Mouse (Mus musculus) kidney, adult 18-20 months (tissue): Measurements from ENCODE around the gene Dnttip1.

ENCODE experiments used
- DNase-seq: peaks from one replicate; pipeline ENCODE4 v3.0.0; 2021

Gene Dnttip1

DNA sequence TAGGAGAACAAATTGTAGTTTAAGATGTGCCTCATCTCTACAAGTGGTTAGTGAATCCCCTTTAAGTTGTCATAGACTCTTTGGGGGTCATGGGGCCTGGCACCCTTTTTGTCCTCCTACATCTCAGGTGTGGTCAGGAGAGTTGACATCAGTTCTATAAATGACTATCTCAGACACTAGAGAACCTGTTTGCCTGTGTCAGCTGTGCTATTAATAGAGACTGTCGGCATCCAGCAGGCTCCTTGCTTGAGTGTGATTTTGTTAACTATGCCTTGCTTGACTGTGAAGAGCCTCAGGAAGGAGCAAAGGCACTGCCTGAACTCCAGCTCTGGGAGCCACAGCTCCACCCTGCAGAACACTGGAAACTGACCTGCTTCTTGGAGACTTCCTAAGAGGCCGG lies 9.0 kb downstream of the Dnttip1 start:
- no peak for DNase-seq

DNA sequence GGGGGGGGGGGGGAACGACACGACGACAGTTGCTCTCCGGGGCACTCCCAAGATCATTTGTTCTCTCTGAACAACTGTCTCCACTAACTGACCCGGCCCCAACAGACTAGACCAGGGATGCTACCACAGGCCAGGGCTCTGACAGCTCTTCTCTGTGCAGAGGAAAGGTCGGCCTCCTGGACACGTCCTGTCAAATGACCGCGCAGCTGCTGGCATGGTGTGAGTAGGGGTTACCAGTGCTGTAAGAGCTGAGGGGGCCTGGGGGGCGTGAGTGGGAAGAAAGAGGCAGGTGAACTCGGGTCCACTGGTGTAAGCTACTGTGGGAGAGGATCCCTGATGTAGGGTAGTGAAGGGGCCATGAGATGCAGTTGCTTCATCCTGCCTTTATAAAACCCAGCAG lies 12.1 kb downstream of the Dnttip1 start:
- no peak for DNase-seq

DNA sequence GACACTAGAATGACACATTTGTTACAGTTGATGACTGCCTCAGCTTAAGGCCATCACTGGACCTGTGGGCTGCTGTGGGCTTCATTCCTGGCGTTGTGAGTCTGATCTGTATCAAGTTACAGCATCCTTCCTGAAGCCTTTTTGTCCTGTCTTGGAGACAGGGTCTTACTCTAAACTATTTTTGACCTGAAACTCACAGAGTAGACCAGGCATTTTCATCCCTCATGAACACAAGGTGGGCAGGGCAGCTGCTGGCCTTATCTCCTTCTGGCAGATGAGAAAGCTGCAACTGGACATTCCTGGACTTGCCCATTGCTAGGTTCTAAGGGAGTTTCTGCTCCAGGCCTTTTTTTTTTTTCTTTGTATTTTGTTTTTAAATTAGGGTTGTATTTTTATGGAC lies 12.9 kb downstream of the Dnttip1 start:
- no peak for DNase-seq

DNA sequence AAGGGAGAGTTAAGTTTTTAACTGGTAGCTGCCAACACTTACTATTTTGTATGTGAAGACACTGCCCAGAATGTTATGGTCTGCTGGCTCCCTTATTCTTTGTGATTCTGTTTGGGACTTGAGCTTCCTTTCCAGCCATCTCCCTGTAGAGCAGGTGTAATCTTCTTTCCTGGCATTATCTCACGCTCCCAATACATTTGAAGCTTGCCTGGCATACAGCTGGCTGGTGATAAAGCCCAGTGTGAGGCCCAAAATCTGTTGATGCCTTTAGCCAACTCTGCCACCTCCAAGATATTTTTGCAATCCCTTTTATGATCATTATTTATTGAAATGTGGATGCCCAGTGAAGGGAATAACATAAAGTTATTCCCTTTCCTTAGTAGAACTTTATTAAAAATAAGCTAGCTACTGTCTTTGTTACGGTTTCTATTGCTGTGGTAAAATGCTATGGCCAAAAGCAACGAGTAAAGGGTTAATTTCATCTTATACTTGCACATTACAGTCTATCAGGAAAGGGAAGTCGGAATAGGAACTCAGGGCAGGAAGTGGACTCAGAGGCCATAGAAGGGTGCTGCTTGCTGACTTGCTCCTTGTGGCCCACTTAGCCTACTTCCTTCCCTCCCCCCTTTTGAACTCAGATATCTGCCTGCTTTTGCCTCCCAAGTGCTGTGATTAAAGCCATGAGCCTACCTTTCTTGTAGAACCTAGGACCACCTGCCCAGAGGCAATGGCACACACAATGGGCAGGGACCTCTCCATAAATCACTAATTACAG lies 14.5 kb downstream of the Dnttip1 start:
- no peak for DNase-seq

DNA sequence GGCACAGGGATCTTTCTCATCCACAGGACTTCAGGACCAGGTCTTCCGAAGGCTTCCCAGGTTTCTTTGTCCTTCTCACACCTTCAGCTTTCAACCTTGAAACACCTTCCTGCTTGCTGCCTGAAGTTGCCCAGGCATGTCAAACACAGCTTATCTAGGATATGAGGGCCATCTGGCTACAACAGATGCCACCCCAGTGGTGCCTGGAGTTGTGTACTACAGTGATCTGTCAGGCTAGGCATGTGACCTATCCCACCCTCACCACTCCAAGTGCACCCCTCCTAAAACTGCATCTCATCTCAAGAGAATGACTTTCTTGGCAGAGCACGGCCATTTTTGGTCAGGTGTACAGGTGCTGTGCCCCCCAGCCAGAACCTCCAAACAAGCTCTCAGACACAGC lies 15.7 kb downstream of the Dnttip1 start:
- DNase-seq, result no peak

DNA sequence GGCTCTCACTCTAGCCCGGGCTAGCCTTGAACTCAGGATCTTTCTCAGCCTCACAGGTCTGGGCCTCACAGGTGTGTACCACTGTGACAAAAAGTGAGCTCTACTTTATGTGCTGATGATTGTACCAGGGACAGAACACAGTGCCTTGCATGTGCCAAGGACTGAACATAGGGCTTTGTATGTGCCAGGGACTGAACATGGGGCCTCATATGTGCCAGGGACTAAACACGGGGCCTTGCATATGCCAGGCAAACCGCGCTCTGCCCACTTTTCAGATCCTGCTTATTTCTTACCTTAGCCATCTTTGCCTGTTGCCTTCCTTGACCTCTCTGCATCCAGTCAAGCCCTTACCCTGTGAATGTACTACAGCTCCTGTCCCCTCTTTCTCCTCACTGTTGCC lies 16.2 kb downstream of the Dnttip1 start:
- DNase-seq, result no peak

DNA sequence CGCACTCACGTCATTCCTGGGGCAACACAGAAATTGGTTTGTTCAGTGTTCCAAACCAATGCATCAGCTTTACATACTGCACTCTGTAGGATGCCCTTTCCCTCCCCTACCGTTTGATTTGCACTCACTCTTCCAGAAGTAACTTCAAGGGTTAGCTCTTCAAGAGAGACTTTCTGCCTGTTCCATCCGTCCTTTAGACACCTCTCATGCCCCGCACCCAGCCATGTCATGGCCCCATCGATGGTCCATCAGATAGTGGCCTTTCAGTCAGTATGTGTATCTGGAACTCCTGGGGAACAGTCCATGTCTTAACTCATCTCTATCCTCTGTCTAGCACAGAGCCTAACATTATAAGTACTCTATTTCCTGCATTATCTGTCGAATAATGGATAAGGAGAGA lies 16.8 kb downstream of the Dnttip1 start:
- no peak for DNase-seq

DNA sequence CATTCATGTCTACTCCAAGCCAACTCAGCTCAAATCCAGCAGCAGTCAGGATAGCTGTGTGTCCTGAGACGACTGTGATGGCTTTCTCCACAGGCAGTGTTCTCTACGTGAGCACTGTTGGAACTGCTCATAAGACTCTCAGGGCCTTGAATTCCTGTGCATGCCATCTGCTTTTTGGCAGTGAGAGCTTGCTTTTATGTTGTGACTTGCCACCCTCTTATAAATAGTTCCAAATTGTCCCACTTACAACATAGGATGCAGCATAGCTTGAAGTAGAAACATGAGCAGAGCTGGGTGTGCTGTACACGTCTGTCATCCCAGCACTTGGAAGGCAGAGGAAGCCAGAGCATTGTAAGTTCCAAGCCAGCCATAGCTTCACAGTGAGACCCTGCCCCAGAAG lies 20.1 kb downstream of the Dnttip1 start:
- DNase-seq, result no peak

DNA sequence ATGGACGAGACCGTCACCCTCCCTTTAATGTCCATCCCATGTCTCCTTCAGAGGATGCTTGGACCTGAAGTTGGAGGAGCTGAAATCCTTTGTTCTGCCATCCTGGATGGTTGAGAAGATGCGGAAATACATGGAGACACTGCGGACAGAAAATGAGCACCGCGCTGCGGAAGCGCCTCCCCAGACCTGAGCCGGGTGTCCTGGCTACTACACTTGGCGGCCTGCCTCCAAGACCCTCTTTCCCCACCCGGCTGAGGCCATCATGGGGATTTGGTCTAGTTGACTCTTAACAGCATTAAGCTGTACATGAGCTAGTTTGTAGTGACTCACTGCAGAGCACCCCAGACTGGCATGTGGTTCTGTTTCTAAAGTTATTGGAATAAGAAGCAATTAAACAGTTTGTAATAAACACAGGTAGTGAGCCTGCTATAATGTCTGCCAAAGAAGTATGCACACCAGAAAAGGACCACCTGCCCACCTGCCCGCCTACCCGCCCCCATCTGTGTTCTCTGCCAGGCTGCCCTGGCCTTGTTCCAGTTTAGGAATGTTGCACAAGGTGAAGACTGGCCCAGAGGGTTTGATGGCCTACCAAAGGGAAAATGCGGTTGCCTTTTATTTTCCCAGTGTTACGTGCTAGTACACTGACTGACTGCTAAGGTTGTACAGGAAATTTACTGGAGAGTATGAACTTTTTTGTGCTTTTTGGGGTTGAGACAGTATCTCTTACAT lies 22.2 kb downstream of the Dnttip1 start:
- peak; percentile 25 for DNase-seq

DNA sequence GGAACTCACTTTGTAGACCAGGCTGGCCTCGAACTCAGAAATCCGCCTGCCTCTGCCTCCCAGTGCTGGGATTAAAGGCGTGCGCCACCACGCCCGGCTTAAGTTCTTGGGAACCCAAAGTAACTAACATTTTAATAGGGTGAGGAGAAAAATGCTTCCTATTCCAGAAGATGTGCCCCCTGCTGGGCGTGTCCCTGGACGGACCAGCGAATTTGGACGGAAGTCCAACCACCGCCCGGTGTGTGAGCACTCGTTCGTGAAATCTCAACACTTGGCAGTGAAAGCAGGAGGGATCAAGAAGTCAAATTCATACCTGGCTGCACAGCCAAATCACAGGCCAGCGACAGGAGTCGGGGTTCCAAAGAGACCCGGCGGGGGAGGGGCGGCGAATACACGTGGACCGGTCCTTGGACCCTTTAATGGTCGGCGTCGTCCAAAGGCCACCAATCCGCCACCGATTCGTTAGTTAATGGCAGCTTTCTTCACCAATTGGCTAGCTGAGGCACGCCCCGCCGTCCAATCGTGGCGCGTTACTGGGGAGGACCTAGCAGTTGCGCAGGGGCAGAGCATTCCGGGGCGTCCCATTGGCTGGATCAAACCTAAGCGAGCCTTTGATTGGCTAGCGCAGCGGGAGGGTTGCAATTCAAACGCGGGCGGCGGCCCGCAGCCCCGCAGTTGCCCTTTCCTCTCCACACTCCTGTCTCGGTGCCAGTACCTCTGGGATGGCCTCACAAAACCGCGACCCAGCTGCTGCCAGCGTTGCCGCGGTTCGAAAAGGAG lies 23.7 kb downstream of the Dnttip1 start, which contains the start of gene Ube2c:
Gene Ube2c, plus strand, starts transcription at position 641 of the 780 bp plus-strand sequence.
- peak; percentile 98 for DNase-seq

DNA sequence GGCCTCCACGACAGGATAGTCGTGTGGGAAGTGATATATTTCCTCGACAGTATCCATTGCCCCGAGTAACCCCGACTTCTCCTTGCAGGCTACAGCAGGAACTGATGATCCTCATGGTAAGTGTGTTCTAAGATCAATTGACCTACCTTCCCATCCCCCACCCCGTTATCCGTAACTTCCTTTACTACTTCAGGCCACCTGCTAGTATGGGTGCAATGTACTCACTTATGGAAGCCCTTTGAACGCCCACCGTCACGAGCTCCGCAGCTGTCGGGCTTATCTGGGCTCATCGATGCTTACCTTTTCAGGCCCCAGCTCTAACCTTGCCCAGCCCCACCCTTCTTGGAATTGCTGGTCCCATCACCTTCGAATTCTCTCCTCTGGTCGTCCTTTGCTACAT lies 24.5 kb downstream of the Dnttip1 start:
- no peak for DNase-seq

DNA sequence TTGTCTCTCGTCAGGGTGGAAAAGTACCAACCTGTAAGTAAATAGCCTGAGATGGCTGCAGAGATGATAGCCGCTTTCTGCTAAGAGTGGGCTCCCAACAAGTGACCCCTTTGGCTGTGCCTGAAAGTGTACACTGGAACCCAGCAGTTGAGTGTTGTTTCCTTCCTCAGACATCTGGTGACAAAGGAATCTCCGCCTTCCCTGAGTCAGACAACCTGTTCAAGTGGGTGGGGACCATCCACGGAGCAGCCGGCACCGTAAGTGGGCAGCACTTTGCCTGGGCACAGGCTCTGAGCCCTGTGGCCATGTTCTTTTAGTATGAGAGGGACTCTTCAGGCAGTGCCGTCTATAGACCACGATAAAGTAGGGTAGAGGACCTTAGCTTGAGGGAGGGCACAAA lies 25.3 kb downstream of the Dnttip1 start:
- DNase-seq, result no peak

DNA sequence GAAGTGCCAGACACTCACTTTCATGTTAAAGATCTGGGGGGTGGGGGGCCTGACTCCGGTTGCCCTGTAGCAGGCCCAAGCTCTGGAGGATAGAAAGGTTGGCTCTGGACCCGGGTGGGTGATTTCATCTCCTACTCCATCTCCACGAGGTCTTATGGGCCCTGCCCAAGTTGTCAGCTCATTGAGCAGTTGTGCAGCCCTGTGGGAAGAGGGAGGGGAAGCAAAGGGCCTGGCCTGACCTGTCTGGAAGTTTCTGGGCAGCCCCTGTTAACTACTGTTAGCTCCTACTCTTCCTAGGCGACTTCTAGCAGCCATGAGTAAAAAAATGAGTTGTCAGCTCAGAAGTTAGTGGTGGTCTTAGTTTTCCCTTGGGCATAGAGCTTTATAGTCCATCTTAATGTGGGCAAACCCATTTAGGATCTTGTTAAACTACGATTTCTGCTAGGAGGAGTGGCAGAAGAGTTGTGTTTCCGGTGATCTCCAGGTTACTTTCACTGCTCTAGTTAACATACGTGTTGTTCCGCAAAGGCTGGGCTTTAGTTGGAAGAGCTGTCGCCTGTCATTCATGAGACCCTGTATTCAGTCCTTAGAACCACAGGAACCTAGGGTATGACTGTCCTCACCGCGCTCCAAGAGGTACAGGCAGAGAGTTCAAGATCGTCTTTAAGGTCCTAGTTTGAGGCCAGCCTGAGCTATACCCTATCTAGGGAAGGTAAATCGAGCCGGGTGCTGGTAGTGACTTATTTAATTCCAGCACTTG lies 27.6 kb downstream of the Dnttip1 start:
- DNase-seq, result no peak

DNA sequence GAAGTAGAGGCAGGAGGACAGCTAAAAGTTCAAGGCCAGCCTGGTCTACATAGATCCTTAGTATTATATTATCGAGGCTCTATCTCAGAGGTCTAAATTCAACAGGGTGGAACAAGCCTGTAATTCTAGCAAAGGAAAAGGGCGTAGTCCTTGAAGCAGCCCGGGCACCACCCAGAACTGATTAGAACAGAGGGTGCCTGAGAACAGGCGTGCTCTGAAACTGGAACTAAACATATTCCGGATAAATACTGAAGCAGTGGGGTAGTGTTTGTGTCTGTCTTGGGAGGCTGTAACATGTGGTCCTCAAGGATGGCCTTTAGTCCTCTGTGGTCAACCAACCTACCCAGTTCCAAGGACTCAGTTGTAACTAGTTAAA lies 28.2 kb downstream of the Dnttip1 start:
- no peak for DNase-seq

DNA sequence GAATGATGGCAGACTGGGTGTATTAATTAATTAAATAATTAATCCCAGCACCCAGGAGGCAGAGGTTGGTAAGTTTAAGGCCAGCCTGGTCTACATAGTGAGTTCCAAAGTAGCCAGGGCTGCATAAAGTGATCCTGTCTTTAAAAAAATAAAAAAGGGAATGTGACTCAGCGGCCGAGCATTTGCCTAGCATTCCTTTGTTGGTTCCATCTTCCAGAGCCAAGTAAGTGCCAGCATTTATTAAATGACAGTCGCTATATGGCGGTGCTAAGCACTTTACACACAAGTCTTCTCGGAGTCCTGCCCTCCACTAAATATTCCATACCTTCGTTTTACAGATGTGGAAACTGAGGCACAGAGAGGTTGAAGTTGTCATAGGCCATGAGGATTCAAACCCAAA lies 30.3 kb downstream of the Dnttip1 start:
- no peak for DNase-seq

DNA sequence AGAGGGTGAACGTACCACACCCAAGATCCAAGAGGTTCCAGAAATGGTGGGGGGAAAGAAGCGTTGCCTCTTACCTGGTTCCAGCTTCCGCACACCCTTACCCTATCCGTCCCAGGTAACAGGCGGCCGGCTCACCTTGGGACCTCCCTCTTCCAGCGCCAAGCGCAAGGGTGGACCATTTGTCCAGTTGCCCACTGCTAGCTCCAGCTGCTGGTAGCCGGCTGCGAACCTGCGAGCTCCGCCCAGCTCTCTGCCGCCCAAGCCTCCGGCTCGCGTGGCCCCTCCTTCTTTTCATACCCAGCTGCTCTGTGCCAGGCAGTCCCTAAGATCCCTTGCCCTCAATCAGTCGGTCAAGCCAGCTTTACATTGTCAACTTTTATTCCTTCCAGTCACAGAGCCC lies 31.0 kb downstream of the Dnttip1 start:
- no peak for DNase-seq

DNA sequence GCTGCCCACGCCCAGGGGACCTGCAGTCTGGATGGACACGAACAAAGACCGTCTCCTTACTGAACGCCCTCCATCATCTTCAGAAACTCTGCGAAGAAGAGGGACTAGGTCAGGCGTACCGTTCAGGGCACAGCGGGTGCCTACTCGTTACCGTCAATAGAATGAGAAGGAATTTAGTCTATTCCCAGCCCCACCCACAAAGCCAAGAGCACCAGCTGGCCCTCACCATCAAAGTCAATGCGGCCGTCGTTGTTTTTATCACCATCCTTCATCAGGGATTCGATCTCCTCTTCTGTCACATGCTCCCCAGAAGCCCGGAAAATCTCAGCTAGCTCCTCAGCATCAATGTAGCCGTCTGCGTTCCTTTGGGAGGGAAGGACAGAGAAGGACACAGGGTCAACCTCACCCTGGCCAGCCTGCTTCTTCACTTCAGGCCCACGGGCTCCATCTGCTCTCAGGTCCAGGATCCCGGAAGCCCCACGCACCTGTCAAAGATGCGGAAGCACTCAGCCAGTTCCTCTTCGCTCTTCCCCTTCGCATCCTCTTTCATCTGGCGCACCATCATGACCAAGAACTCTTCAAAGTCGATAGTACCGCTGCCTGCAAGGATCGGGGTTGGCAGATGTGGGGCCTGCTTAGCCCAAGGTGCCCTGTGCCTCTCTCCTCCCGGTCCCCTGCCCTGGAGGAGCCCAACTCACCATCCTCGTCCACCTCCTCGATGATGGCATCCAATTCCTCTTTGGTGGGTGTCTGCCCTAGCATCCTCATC lies 31.6 kb downstream of the Dnttip1 start:
- no peak for DNase-seq

DNA sequence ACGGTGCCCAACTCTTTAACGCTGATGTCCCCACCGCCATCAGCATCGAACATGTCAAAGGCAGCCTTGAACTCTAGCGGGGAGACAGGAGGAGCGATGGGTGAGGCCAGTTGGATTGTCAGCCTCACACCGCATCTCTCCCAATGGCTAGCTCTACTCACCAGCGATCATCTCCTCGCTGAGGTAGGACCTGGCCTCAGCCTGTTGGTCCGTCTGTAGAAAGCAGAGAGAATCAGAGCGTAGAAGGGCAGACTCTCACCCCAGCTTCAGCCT lies 32.2 kb downstream of the Dnttip1 start:
- DNase-seq, result no peak

DNA sequence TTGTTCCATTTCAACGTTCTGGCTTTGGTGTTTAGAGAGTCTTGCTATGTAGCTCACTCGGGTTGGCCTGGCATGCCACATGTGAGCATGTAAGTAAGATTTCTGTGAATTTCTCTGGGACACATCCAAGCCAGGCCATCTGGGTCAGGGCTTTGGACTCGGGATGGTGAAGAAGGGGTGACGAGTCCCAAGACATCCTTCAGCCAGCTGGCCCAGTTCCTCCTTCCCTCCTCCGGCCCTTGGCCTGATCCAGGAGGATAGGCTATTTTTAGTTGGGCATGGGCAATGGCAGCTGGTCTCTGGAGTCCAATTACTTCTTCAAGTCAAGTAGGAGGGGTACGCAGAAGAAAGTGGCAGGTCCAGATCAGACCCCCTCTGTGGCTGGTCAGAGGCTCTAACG lies 33.0 kb downstream of the Dnttip1 start:
- no peak for DNase-seq

DNA sequence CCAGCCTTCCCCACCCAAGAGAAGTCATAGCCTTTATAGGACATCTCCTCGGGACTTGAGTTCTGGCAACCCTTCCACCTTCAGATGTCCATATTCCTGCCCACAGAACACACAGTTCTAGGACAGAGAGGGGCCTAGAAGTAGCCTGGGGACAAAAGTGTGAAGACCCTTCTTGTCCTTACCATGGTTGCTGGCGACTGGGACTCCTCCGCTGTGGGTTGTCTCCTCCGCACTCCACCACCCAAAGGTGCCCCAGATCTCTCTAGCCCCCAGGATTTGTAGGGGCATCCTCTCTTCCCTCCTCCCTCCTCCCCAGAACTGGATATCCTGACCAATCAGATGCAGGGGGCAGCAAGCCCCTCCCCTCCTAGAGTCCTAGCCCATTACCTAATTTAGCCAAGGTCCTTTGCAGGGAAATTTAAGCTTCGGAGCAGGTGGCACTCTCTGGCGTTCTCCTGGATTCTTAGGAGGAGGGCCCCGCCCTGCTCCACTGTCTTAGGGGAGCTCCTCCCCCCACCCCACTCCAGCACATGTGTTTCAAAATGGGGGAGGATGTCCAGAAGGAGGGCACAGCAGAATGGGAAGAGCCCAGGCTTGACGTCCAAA lies 33.8 kb downstream of the Dnttip1 start, which contains the start of gene Tnnc2:
Gene Tnnc2, minus strand, starts transcription at position 487 of the 606 bp plus-strand sequence.
- DNase-seq, result no peak

DNA sequence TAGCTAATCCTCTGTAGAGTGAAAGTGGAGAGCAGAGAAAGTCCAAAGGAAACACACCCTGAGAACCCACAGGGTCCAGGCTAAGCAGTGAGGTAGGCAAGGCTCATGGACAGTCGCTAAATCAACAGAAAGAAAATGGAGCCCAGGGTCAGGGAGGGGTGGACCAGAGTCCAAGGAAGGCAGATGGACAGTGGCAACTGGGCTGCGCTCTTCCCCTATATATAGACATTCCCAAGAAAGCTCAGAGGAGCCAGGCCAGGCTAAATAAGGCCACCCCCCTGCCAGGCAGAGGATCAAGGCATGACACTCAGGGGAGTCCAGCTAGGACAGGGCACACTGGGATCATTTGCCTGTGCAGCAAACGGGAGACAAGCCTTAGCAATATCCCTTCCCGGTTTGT lies 36.1 kb downstream of the Dnttip1 start:
- DNase-seq, result no peak
